Mouse (Mus musculus): ENCODE data around the gene Olfr1181. TPM values are rescaled to one million over a fixed set of nuclear protein-coding genes. Genes with fewer than 3 reads are reported as not detected.
"Not testable (repeated sequence)": the region's sequence is repeated elsewhere in the genome, so short reads cannot be mapped to it uniquely, and the experiment has no call there.

Olfr1181 gene
- total RNA-seq (2021) = not detected
- long read RNA-seq, experiment 1 = 0 reads
- long read RNA-seq, experiment 2 = 0 reads

- DNase-seq = no peak
Observed at GRCm38 (mm10) chr2:88426071-88426470, at the start of gene Olfr1181. Gene Olfr1181 (minus strand): TSS chr2:88426171.

- not testable (repeated sequence) for DNase-seq
Observed at GRCm38 (mm10) chr2:88454567-88454966, 28.6 kb upstream of the Olfr1181 start, which contains the start of gene Olfr1183. Gene Olfr1183 (plus strand): TSS chr2:88454867.

GRCm38 (mm10) chr2:88449031-88449430 lies 23.1 kb upstream of the Olfr1181 start, which contains the start of gene Gm13757:
Gene Gm13757 (minus strand): TSS chr2:88449131.
- DNase-seq = no peak

- DNase-seq = no peak
Observed at GRCm38 (mm10) chr2:88419051-88419450, 6.9 kb downstream of the Olfr1181 start, which contains the start of gene Olfr1180. Gene Olfr1180 (minus strand): TSS chr2:88419151.

GRCm38 (mm10) chr2:88406353-88406752 lies 19.6 kb downstream of the Olfr1181 start, which contains the start of gene Olfr1179:
Gene Olfr1179 (minus strand): TSS chr2:88406453.
- DNase-seq = no peak

GRCm38 (mm10) chr2:88386762-88387161 lies 39.2 kb downstream of the Olfr1181 start, which contains the start of gene Olfr1178:
Gene Olfr1178 (plus strand): TSS chr2:88387062.
- no peak for DNase-seq

Other genes with a start within 250 kb of the Olfr1181 start
- gene Olfr1168, start 244.3 kb downstream of the Olfr1181 start, total RNA-seq (2021) = not detected
- not detected for gene Olfr1170, start 197.8 kb downstream of the Olfr1181 start, total RNA-seq (2021)
- not detected for gene Olfr1173, start 146.3 kb downstream of the Olfr1181 start, total RNA-seq (2021)
- gene Olfr1174-ps, start 111.0 kb downstream of the Olfr1181 start, total RNA-seq (2021) = not detected
- not detected for gene Olfr1175-ps, start 99.0 kb downstream of the Olfr1181 start, total RNA-seq (2021)
- gene Olfr1176, start 89.5 kb downstream of the Olfr1181 start, total RNA-seq (2021) = not detected
- not detected for gene Olfr1177-ps, start 79.7 kb downstream of the Olfr1181 start, total RNA-seq (2021)
- gene Olfr1178, start 39.1 kb downstream of the Olfr1181 start, total RNA-seq (2021) = not detected
- gene Olfr1179, start 19.7 kb downstream of the Olfr1181 start, total RNA-seq (2021) = not detected
- gene Olfr1180, start 7.0 kb downstream of the Olfr1181 start, total RNA-seq (2021) = not detected
- not detected for gene Gm13757, start 23.0 kb upstream of the Olfr1181 start, total RNA-seq (2021)
- gene Olfr1183, start 28.7 kb upstream of the Olfr1181 start, total RNA-seq (2021) = not detected
- not detected for gene Olfr1184, start 57.4 kb upstream of the Olfr1181 start, total RNA-seq (2021)
- gene Olfr1185-ps1, start 67.1 kb upstream of the Olfr1181 start, total RNA-seq (2021) = not detected
- not detected for gene Olfr1186, start 92.4 kb upstream of the Olfr1181 start, total RNA-seq (2021)
- gene Olfr1188, start 130.8 kb upstream of the Olfr1181 start, total RNA-seq (2021) = not detected
- not detected for gene Olfr1189, start 160.3 kb upstream of the Olfr1181 start, total RNA-seq (2021)
- under 1 TPM in 1 of 2 experiments, not detected in 1; 0.03 TPM for gene Olfr1191-ps1, start 214.4 kb upstream of the Olfr1181 start, total RNA-seq (2021)
- gene Olfr1192-ps1, start 222.3 kb upstream of the Olfr1181 start, total RNA-seq (2021) = not detected
- not detected for gene Olfr1193, start 249.5 kb upstream of the Olfr1181 start, total RNA-seq (2021)

Data from adrenal gland, postnatal 36 days (tissue).